Mouse (Mus musculus) bone marrow macrophage, adult 2 months (primary cell): ENCODE results near the gene Tctex1d4. TPM values are rescaled to one million over a fixed set of nuclear protein-coding genes. Genes with fewer than 3 reads are reported as not detected.

Experiments
- H3K27ac ChIP-seq: 2 replicates; pipeline ENCODE4 v1.5.1; 2012; ENCODE audit warnings: low read depth, low read length; ENCODE audit not compliant: insufficient read depth
- H3K4me1 ChIP-seq: 2 replicates; pipeline ENCODE4 v1.6.1; 2012; ENCODE audit warnings: low read length; ENCODE audit not compliant: control insufficient read depth, insufficient read depth
- H3K4me3 ChIP-seq: 2 replicates; pipeline ENCODE4 v1.5.1; 2012; ENCODE audit warnings: mild to moderate bottlenecking, low read length, moderate library complexity; ENCODE audit not compliant: insufficient read depth
- CTCF ChIP-seq: IDR thresholded peaks from 2 replicates; pipeline ENCODE4 v1.5.1; 2012; ENCODE audit warnings: low read depth, mild to moderate bottlenecking, low read length, moderate library complexity
- POLR2A ChIP-seq: IDR thresholded peaks from 2 replicates; pipeline ENCODE4 v1.6.1; 2012; ENCODE audit warnings: mild to moderate bottlenecking, low read depth, low read length, borderline replicate concordance
- polyA plus RNA-seq: library from polyadenylated mRNA; stranded (reverse); fragments of >200 nt; gene quantifications from 2 replicates; pipeline ENCODE4 v1.2.4, GENCODE M21; 2012; ENCODE audit not compliant: missing spikeins, insufficient read depth, insufficient read length

The Tctex1d4 gene
- polyA plus RNA-seq, 1 experiment = 2.2 TPM

- no peak overlapping the region for H3K27ac ChIP-seq
- no peak overlapping the region for H3K4me3 ChIP-seq
- H3K4me1 ChIP-seq = peaks cover 14% of the 10 kb centered on the region
- TF ChIP-seq POLR2A (no peak), CTCF (no peak)
These were observed 26.6 kb upstream of the Tctex1d4 start for GRCm38 (mm10) chr4:117100036-117100435.

GRCm38 (mm10) chr4:117101218-117101617 is 25.4 kb upstream of the Tctex1d4 start:
- TF ChIP-seq CTCF (no peak), POLR2A (no peak)
- H3K4me1 ChIP-seq = peaks cover 6% of the 10 kb centered on the region
- H3K4me3 ChIP-seq = no peak overlapping the region
- no peak overlapping the region for H3K27ac ChIP-seq

- H3K4me3 ChIP-seq = no peak overlapping the region
- TF ChIP-seq CTCF = no peak
- TF ChIP-seq POLR2A = no peak
- no peak overlapping the region for H3K27ac ChIP-seq
- peaks cover 4% of the 10 kb centered on the region; the same call in 1 of the 2 replicates for H3K4me1 ChIP-seq
These were observed 21.9 kb upstream of the Tctex1d4 start for GRCm38 (mm10) chr4:117104672-117105071.

GRCm38 (mm10) chr4:117105127-117105526 is 21.5 kb upstream of the Tctex1d4 start:
- H3K4me1 ChIP-seq = peaks cover 4% of the 10 kb centered on the region; the same call in 1 of the 2 replicates
- no peak overlapping the region for H3K27ac ChIP-seq
- TF ChIP-seq CTCF (no peak), POLR2A (no peak)
- H3K4me3 ChIP-seq = no peak overlapping the region

GRCm38 (mm10) chr4:117107813-117108523 is 18.6 kb upstream of the Tctex1d4 start:
- Histone ChIP-seq H3K4me1 (no peaks in the 10 kb centered on the region), H3K27ac (no peak overlapping the region), H3K4me3 (no peak overlapping the region)
- no peak for TF ChIP-seq CTCF
- no peak for TF ChIP-seq POLR2A

- Histone ChIP-seq H3K4me1 (no peaks in the 10 kb centered on the region), H3K27ac (no peak overlapping the region)
- TF ChIP-seq CTCF (no peak), POLR2A (no peak)
These were observed 18.1 kb upstream of the Tctex1d4 start for GRCm38 (mm10) chr4:117108524-117108849.

GRCm38 (mm10) chr4:117109330-117109729 is 17.3 kb upstream of the Tctex1d4 start:
- Histone ChIP-seq H3K4me1 (no peaks in the 10 kb centered on the region), H3K4me3 (no peak overlapping the region), H3K27ac (no peak overlapping the region)
- TF ChIP-seq POLR2A (no peak), CTCF (no peak)

More at GRCm38 (mm10) chr4:117108524-117108849, 18.1 kb upstream of the Tctex1d4 start:
- no peak overlapping the region for H3K4me3 ChIP-seq

GRCm38 (mm10) chr4:117110249-117110648 is 16.3 kb upstream of the Tctex1d4 start:
- Histone ChIP-seq H3K4me3 (no peak overlapping the region), H3K4me1 (no peaks in the 10 kb centered on the region), H3K27ac (no peak overlapping the region)
- TF ChIP-seq CTCF = no peak
- TF ChIP-seq POLR2A = no peak

- Histone ChIP-seq H3K4me3 (no peak overlapping the region), H3K4me1 (no peaks in the 10 kb centered on the region), H3K27ac (no peak overlapping the region)
- no peak for TF ChIP-seq CTCF
- TF ChIP-seq POLR2A = no peak
These were observed 15.6 kb upstream of the Tctex1d4 start for GRCm38 (mm10) chr4:117110985-117111384.

GRCm38 (mm10) chr4:117113237-117113636 is 13.4 kb upstream of the Tctex1d4 start:
- H3K4me3 ChIP-seq = no peak overlapping the region
- H3K27ac ChIP-seq = no peak overlapping the region
- no peak for TF ChIP-seq POLR2A
- no peak for TF ChIP-seq CTCF
- H3K4me1 ChIP-seq = peaks cover 3% of the 10 kb centered on the region; the same call in 1 of the 2 replicates

- Histone ChIP-seq H3K4me3 (no peak overlapping the region), H3K27ac (no peak overlapping the region), H3K4me1 (peaks cover 9% of the 10 kb centered on the region)
- TF ChIP-seq CTCF (no peak), POLR2A (no peak)
These were observed 11.0 kb upstream of the Tctex1d4 start for GRCm38 (mm10) chr4:117115592-117115991.
